Mouse (Mus musculus) right cerebral cortex, adult 18-20 months (tissue): ENCODE data around the gene Krt33a.
A peak's percentile ranks its signal among the peaks of the same experiment; 100 is the strongest.

ENCODE experiments used
- DNase-seq: peaks from one replicate; pipeline ENCODE4 v3.0.0; 2022; ENCODE audit warnings: mixed read lengths

Gene Krt33a

DNA sequence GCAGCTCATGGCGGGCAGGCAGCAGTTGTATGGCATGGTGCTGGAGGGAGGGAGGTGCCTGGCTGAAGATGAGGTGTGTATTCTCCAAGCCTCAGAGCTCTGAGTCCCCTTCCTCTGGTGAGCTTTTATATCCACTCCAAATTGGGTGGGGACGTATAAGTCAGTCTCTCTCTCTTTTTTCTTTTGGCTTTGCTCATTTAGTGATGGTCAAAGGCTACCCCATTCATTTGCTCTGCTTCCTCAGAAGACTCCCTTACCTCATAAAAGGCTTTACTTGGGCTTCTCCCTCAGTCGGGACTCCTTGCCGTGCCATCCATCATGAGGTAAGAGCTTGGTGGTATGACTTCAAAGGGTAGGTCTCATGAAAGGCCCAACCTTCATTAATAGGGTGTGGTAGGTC is at the start of gene Krt33a:
TSS of gene Krt33a (minus strand) at position 101 of the 400 bp plus-strand sequence.
- DNase-seq: no peak

DNA sequence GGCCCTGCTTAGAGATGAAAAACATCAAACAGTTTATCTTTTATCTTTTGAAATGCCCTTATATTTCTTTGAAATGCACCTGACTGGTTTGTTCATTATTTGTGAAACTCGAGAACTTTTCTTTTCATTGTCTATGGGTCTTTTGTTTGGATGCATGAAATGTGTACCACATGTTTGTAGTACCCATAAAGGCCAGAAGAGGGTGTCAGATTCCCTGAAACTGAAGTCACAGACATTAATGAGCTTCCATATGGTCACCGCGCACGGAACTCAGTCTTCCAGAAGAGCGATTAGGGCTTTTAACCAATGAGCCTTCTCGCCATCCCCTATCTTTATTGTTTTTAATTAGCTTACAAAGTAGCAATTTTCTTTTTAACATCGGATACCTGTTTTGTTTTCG is 42.9 kb upstream of the Krt33a start:
- DNase-seq: no peak

DNA sequence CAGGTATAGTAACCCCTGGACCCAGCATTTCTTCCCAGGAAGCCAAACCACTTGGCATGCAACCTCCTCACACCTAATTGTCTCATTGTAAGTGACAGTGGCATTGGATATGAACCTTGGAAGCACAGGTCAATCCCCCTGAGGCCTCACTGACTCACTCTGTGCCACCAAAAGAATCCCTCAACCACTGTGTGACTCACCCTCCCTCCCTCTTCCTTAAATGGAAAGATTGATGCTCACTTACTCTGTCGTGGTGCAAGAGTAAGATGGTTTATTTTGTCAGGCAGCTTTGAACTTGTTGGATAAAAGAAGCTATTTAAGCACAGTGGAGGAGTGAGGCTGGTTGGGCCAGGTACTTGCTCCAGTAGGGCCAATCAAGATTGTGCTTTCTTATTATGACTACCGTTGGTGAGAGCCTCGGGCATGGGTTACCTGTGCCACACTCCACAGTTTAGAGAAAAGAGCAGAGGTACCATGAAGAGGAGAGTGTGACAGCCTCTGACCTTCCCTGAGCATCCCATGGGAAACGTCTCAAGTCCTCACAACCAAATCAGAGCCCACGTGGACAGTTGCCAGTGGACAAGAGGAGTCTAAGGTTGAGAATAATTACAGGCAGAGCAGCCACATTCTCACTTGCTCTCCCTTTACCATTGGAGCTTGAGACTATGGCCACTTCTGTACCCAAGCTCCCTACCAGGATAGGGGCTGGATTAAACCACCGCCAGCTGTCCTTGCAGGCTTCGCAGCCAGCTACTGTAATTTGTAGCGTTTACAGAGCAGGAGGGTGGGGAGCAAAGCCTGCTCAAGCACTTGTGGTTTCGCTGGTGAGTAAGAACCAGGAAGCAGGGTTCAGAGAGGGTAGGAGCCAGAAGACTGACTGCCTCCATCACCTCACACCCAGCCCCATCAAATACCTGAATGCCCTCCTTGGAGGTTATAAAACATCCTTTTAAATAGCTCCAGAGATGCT is 40.0 kb upstream of the Krt33a start:
- DNase-seq: no peak

- DNase-seq: no peak
Observed at GRCm38 (mm10) chr11:100050451-100050850, 34.4 kb upstream of the Krt33a start, which contains the start of gene Krt31. Gene Krt31, minus strand, starts transcription at chr11:100050551.

DNA sequence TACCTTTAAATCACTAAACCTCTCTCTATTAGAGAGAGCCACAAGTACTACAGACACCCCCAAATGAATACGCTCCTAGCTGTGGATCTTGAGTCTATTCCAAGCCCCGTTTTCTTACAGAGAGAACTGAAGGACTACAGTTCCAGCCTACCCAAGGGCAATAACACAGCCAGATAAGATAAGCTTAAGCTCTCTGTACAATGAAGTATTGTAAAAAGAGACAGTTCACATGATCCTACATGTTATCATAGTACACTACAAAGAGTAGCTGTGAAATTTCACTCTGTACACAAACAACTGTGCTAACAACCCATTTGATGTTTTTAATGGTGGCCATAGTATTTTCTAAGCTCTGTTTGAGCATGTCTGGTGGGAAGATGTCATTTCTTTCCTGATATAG is 31.2 kb upstream of the Krt33a start:
- DNase-seq: no peak

DNA sequence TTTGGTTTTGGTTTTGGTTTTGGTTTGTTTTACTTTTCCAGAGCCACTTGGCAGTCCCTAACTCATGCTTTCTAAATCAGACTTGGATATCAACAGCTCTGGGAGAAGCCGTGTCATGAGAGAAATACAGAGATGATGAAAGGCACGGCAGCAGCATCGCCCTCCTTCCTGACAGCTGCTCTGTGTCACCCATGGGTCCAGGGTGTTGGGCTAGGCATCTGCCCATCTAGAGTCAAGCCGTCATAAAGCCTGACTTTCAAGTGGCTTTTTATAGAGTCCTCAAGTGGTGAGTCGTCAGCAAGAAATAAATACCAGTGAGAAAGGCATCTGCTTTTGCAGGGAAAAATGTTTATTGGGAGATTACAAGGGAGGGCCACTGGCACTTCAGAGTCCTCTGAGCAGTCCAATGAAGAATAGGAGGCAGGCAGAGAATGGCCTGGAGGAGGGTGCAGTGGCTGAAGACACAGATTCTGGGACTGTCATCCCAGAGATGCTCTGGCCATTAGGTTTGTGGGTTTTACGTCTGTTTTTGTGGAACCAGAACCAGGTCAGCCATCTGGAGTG is 30.4 kb upstream of the Krt33a start:
- DNase-seq: no peak

DNA sequence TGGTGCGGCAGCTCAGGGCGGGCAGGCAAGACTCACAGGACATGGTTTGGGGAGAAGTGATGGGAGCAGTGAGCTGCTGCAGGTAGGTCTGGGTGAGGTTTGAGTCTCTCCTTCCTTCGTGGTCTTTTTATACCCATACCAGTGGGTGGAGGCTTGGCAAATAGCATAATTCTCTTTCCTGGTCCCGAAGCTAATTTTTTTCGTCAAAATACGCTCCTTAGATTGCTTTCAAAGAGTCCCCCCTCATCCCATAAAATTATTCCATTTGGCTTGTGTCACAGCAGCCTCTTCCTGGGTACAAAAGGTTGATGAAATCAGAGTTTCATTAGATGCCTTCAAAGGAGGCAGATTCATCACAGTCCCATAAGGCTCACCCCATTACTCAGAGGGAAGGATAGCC is 25.4 kb upstream of the Krt33a start, which contains the start of gene Krt34:
TSS of gene Krt34 (minus strand) at position 101 of the 400 bp plus-strand sequence.
- DNase-seq: no peak

- no peak for DNase-seq
Observed at GRCm38 (mm10) chr11:100029768-100030167, 13.8 kb upstream of the Krt33a start, which contains the start of gene Krt33b. Gene Krt33b, minus strand, starts transcription at chr11:100029868.

- DNase-seq: peak; percentile 32
Observed at GRCm38 (mm10) chr11:100021438-100021837, 5.4 kb upstream of the Krt33a start.

DNA sequence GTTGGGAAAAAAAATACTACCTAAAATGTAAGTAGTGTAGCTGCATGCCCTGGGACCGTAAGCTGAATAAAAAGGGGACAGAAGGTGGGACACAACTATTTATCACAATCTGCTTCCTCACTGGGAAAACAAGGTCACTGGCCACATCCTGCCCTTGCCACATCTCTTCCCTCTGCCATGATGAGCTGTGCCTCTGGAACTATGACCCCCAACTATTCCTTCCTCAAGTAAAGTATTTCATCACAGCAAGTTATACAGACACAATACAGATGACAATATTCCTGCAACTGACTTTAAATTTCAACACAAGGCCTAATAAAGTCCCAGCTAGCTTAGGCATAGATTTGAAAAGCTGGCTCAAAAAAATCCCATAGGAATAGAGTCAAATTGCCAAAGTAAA is 3.5 kb upstream of the Krt33a start:
- no peak for DNase-seq

DNA sequence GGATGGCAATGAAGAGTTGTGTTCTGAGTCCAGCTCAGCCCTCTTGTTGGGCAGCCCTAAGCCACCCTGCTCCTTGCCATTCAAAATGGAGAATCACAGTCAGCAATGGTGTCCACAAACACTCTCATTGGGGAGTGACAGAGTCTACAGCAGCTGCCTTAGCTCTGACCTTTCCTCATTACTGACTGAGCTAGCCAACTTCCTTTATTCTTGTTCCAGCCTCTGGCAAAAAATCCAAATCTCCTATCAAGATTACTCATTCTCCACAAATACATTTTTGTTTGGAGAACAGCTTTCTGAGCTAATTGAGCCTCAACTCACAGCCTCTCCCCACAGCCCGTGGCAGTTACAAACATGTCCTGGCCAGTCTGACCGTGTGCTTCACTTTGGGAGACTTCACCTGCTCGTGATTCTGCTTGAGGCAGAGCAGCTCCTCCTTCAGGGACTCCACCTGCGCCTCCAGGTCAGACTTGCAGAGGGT is 2.3 kb downstream of the Krt33a start:
- DNase-seq: no peak

GRCm38 (mm10) chr11:100010682-100011081 is 5.3 kb downstream of the Krt33a start:
- DNase-seq: no peak

GRCm38 (mm10) chr11:100008336-100008735 is 7.7 kb downstream of the Krt33a start:
- peak; percentile 44 for DNase-seq

DNA sequence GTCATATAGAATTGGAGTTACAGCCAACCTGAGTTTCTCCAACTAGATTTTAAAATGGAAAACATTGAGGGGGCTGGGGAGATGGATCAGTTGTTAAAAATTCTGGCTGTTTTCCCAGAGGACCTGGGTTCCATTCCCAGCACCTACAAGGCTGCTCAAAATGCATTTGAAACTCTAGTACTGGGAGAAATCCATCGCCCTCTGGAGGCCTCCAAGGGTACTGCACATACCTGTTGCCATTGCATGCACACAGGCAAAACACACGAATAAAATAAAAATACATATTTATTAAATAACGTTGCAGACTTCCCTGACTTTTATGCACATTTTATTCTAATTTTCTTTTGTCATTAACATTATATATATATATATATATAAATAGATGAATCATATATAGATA is 9.4 kb downstream of the Krt33a start:
- DNase-seq: no peak

GRCm38 (mm10) chr11:100005905-100006304 is 10.1 kb downstream of the Krt33a start:
- DNase-seq: no peak

DNA sequence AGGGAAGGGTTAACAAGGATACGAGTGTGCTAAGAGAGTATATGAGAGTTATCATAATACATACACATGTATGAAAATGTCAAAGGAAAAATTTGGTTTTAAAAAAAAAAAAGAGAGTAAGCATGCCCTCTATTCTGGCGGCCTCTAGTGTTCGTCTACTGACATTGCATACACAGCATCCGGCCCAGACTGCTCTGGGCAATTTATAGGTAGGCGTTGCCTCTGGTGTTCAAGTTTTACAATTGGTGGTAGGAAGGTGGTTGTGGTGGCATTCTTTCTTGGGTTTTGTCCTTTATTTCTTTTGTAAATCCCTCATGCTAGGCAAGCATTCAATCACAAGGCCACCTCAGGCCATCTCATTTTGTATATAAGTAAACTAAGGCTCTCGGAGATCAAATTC is 11.2 kb downstream of the Krt33a start:
- DNase-seq: peak; percentile 66

GRCm38 (mm10) chr11:99999091-99999490 is 16.9 kb downstream of the Krt33a start:
- no peak for DNase-seq

DNA sequence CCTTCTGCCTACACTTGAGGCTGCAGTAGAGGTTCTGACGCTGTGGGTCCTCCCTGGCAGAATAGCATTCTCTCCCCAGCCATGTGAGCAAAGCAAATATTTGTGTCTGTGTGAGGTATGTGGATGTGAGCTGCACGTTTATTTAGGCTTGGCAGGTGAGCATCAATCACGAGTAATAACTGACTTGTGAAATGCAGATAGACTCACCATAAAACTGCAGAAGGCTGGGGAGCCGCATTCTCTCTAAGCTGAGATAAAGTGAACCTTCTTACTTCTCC is 21.7 kb downstream of the Krt33a start:
- no peak for DNase-seq

DNA sequence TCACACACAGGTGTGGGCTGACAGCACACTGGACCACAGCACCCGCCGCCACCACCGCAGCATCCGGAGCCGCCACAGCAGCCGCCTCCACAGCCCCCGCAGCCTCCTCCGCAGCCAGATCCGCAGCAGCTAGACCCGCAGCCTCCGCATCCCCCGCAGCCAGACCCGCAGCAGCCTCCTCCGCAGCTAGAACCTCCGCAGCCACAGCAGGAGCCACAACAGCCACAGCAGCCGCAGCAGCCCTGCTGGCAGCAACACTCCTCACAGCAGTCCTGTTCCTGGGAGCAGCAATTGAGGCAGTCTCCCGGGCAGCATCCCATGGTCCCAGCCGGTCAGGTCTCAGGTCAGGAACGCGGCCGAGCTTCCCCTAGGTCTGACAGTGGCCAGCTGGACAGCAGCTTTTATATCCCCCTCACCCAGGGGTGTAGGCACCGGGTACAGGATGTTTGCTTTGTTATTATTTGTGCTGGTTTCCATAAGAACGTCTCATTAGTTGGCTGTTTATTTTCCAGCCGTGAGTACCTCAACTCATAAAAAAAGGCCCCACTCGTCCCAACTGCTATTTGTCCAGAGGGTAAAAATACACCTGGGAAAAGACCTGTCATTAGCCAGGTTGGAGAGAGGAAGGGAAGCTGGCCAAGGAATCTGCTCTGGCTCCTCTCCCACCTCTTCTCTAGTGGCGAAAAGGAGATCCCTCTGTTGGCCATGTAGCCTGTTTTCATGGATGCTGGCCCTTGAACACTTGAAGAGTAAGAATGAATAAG is 22.2 kb downstream of the Krt33a start, which contains the start of gene Krtap17-1:
TSS of gene Krtap17-1 (minus strand) at position 375 of the 764 bp plus-strand sequence.
- DNase-seq: no peak

- DNase-seq: no peak
Observed at GRCm38 (mm10) chr11:99990571-99990970, 25.4 kb downstream of the Krt33a start.

- no peak for DNase-seq
Observed at GRCm38 (mm10) chr11:99989881-99990405, 26.1 kb downstream of the Krt33a start.

- DNase-seq: no peak
Observed at GRCm38 (mm10) chr11:99988530-99988929, 27.5 kb downstream of the Krt33a start.

GRCm38 (mm10) chr11:99986180-99986647 is 29.8 kb downstream of the Krt33a start, which contains the start of gene Krtap16-1:
Gene Krtap16-1, minus strand, starts transcription at chr11:99986597.
- DNase-seq: no peak
